Mouse (Mus musculus): ENCODE measurements around the gene B3gnt8.

DNA sequence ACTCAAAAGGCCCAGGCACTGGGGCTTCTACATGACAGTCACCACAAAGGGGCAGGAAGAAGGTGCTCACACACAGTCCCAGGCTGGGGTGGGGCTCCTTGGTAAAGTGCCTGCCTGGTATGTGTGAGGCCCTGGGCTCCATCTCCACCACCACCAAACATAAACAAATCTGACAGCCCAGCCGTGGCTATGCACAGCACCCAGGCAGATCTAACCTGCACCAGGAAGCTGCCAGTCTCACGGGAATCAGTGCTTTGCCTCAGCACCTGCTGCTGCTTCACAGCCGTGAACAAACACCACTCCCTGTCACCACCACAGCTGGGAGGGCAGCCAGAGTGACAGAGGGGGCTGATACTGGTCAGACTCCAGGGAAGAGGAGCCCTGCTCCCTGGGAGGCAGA lies 9.9 kb downstream of the B3gnt8 start:
- TF ChIP-seq MAFK (IDR thresholded peaks at IDR 0.05; ENCODE audit: insufficient read depth, low read depth, low read length) (no peak), ZNF384 (IDR thresholded peaks at IDR 0.05; ENCODE audit: low read depth, low read length) (no peak), HCFC1 (IDR thresholded peaks at IDR 0.05; ENCODE audit: borderline replicate concordance, insufficient read depth, low read length) (no peak), CHD2 (IDR thresholded peaks at IDR 0.05; ENCODE audit: low read depth, low read length) (no peak)

Data from ES-E14 (cell line).